Mouse (Mus musculus): ENCODE measurements around the gene Rbpj.
A peak's percentile ranks its signal among the peaks of the same experiment; 100 is the strongest.

The Rbpj gene

DNA sequence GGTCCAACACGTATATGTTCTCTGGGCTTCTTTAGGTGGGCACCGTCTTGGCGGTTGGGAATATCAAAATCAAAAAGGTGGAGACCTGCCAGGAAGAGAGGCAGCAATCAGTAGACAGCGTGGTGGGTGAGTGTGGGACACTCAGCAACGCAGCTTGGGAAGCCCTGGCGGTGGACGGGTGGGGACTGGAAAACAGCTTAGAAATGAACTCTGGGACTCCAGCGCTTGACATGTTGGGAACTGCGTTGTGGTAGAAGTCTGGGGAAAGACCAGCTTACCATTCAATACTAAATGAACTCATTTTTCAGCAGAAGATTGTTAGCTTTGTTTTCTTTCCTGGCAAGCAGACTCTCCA lies 3.8 kb downstream of the Rbpj start:
- no peak for DNase-seq

DNA sequence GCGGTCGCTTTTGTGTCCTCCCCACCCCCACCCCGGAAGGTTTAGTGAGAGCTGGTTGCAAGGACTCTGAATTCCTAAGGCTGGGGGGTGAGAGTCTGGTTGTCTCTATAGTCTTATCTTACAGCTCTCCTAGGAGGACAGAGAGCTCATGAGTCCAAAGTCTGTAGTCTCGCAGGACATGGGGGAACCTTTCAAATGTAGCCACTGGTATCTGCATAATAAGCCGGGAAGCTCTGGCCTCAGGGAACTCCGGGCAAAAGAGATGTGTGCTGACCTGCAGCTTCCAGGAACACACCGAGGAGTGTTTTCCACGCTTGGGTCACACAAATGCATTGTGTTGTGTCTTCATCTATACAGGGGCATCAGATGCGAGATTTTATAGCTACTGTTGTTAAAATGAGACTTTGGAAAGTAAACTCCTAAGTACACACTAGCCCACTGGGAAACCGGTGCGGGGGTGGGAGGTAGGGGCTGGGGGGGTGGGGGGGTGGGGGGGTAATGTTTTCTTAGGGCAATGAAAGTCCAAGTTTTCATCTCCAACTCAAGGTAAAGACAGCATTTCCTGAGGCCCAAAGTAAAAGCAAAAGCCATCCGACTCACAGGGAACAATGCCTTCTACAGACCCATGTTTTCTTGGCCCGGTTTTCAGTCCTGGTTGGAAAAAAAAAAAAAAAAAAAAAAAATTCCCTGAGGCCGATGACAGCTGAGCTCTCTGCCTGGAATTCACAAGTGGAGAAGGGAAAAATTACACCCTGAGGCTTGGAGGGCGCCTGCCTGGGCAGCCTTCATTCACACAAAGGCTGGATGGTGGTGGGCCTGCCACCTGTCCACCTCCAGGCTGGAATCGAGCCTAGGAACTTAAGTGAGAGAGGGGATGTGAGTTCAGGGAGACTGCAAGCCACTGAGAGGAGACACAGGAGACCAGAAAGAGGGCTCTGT lies 4.5 kb downstream of the Rbpj start:
- DNase-seq = no peak

DNA sequence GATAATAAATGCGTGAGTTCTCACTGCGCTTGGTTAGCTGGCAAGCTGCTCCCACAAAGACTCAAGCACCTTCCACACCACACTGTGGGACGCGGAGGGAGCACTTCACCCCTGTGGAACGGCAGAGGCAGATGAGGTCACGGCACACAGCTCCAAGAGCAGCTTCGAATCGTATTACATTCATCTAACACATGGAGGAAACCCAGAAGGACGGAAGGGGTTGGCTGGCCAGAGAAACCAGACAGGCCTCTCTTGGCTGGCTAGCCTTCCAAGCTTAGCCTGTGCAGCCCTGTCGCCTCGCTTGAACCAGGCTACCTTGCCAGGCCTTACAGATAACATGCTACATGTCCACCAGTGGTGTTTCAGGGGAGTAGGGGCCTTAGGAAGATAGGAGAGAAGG lies 6.5 kb downstream of the Rbpj start:
- DNase-seq = no peak

DNA sequence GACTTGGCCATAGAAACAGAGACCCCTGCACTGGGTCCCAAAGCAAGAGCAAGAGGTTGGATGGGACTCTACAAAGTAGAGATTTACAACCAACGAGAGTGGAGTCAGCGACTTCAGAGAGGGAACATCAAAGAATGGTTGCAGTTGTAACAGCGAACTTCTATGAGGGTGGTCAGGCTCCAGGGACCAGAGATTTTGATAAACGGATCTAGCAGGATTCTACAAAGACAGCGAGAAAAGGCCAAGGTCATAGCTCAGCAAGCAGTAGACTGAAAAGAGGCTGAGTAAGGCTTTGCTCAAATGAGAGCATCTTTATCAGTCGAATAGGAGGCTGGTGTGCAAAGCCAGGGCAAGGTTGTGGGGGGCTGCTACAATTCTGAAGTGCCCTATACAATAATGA lies 13.2 kb downstream of the Rbpj start:
- DNase-seq = no peak

DNA sequence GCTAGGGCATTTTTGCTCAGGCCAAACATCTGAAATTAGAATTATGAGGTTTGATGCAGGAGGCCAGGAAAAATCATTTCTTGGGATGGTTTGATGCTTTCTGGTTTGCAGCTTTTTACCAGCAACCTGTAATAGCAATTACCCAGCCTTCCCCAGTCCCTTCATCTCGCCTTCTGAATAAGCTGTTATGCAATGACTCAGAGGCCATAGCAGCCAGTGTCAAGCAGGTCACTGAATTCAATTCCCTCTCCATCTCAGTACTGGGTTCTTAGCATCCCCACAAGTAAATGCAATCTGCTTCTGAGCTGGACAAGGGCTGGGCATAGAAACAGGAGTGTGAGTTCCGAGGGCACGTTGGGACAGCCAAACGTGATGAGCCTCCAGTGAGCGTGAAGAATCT lies 13.9 kb downstream of the Rbpj start:
- no peak for DNase-seq

DNA sequence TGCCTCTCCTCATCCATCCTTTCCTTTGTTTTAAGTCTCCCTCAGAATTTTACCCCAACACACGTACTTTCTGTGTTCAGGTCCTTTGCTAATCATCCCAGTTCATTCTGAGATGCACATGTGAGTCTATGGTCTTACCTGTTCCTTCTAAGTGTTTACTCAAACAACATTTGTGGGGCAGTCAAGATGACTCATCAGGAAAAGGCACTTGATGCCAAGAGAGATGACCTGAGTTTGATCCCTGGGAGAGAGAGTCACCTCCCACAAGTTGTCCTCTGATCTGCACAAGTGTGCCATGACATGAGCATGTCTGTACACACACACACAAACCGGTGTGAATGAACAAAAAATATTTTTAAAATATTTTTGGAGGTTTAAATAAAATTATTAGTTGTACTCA lies 15.1 kb downstream of the Rbpj start:
- DNase-seq = no peak

DNA sequence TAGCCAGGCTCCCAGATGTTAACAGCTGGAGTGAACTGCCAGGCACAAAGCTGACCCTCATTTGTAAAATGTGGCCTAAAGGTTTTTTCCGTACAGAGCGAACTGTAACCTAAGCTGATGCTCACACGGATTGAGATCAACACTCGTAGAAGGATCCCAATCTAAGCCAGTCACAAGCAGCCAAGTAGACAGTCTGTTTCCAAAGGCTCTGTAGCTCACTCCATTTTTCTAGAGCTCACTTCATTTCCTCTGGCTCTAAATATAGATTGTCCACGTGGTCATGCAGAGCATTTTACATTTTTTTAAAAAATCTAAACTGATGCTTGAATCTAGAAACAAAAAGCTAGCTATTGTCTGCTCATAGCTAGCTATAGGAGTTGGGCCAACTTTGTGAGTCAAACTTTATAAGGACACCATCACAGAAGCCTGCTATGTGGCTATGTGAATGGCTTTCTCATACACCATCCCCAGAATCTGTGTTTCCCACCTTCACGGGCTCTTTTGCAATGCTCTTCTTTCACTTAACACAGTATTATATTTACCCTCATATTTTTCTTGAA lies 19.2 kb downstream of the Rbpj start:
- no peak for DNase-seq

DNA sequence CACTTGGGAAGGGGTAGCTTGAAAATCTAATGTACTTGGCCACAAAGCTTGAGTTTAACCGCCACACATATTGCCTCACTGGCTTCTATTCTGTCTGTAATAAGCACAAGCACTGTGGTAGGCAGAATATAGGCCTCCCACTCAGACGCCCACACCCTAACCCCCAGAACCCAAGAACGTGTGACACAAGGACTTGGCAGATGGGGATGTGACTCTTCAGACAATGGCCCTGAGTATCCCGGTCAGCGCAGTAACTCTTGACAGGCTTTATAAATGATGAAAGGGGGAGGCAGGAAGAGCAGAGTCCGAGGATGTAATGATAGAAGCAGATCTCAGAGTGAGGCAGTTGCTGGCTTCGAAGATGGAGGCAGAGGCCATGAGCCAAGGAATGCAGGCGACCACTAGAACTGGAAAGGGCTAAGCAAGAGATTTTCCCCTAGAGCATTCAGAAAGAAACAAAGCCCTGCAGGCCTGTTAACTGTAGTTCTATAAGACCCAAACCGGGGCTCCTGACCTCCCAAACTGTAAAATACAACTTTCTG lies 20.1 kb downstream of the Rbpj start:
- no peak for DNase-seq

DNA sequence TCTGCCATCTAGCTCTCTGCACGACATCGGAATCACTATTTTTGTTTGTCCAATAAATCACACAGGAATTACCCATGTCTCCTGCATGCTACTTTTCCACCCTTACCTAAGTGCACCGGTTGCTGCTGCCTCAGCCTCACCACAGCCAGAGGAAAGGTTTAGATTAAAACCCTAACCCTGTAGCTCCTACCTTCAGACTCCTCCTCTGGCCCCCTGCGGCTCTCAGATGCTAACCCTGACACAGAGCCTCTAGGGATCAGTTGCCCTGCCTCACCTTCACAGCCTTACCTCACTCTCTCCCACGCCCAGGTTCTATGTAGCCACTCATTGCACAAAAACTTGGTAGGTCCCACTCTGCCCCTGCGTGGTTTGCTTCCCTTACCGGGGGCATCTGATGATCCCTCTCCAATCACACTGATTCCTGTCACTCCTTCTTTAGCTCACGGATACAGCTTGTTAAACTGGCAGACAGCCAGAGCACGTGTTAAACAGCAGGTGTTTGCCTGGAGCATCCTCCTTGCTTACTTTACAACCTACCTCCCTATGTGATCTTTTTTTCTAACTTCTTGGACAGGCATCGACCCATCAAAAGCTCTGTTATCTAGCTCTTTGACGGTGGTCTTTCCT lies 21.1 kb downstream of the Rbpj start:
- no peak for DNase-seq

DNA sequence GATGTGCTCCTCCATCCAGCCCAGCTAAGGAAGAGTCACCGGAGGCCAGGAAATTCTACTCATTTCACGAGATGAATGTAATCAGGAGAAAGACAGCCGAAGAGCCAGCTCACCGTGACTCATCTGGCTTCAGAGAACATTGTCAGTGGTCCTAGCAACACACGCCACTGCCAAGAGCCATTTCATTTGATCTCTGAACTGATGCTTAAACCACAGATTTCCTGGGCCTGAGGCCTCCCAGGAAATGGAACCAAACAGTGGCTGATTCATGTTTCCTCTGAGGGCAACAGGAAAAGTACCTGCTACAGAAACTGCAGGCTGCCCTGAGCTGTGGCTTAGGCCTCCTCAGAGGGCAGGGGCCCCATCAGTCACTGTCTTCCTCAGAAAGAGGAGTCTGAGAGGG lies 24.7 kb downstream of the Rbpj start:
- DNase-seq = no peak

DNA sequence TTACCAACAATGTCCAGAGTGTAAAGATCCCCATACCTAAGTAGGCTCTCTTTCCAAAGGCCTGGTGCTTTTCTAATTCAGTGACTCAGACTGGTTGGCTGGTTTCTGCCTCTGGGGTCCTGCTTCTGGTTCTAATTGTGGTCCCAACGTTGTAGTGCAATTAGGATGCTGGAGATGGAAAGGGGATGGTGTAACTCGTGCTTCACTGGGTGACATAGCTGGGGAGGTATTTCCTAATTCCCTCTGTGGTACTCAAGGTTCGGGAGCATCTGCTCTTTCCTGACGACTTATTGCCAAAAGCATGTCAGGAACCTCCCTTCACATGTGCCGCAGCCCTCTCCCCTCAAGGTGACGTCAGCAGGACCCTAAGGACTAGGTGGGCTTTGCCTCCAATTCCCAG lies 27.8 kb downstream of the Rbpj start:
- no peak for DNase-seq

DNA sequence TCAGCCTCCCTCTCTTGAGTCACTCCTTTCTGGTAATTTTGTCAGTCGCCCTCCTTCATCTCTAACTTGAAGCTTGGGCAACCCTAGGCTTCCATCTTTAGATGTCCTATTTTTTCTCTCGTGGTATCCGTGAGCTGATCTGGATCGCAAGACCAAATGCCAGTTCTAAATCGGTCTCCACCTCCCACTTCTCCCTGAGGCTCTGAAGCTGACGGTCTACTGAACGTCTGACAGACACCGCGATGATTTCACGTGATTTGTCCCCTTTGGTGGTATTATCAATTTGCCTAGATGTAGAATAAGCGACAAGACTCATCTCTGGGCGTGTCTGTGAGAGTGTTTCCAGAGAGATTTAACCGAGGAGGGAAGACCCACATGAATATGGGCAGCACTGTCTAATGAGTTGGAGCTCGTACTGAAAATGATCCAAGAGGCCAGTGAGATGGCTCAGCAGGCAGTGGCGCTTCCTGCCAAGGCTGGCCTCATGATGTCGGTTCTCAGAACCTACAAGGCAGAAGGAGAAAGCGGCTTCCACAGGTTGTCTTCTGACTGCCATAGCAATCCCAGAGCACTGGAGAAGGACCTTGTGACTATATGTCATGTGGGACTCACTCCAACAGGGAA lies 28.7 kb downstream of the Rbpj start:
- peak; percentile 38 for DNase-seq

DNA sequence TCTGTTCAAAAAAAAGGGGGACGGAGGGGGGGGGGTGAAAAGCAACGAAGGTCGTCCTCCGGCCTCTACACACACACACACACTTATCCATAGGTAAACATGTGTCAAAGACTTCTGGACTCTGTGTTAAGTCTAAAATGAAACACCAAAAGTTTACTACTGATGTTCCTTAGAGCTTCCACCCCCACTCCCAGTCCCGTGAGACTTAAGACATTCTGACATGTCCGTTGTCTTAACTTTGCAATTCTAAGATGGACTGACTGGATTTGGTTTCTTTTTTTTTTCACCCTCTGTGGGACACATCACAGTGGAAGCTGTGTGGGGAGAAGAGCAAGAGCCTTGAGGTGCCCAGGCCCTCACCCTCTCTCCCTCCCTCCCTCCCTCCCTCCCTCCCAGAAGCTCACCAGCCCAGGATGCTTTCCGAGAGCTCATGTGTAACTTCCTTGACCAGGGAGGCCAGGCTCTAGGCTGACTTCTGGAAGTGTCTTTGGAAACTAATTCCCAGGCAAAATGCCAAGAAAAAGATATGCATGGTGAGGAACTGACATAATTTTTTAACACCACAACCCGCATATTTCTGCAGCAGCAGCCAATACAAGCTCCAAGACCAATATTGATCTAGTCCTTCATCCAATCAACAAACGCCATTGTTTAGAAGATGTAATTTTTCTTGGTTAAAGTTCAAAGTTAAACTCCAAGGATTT lies 31.0 kb downstream of the Rbpj start:
- DNase-seq = no peak

DNA sequence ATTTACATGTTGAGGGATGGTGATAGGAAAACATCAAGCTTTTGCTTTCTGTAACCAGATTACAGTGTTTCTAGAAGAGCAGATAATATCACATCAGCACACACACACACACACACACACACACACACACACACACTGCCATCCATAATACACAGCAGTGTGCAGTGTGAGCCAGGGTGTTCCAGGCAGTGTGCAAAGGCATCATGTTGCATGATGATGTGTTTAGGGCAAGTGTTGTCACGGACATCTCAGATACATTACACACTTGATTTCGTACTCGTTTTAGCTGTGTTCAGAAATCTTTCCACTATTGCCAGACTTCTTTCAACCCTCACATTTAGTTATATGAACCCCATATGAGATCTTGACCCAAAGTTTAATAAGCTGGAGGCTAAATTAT lies 33.6 kb downstream of the Rbpj start:
- no peak for DNase-seq

DNA sequence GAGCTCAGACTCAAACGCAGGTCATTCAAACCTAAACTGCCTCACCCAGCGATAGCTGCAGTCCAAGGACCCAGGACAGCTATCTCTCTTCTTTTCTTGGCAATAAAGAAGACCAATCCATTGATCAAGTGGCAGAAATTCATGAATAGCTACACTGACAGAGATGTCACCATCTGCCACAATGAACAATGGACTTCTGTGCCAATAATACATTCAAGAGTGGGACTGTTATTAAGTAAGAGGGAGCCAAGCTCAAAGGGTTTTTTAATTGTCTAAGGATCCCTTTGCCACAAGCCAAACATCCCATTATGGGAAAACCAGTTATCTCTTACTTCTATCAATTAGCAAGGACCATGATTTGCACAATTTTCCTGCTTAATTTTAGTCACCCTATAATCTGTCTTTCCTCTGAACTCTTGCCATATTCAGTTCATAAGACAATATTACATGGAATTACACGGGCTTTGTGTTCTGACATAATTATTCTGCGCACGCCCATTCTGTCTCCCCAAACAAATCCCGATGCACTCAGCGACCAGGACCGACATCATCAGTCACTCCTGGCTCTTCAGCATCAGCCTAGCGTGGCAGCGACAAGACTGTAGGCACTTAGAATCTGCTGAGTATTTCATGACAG lies 34.7 kb downstream of the Rbpj start:
- no peak for DNase-seq

DNA sequence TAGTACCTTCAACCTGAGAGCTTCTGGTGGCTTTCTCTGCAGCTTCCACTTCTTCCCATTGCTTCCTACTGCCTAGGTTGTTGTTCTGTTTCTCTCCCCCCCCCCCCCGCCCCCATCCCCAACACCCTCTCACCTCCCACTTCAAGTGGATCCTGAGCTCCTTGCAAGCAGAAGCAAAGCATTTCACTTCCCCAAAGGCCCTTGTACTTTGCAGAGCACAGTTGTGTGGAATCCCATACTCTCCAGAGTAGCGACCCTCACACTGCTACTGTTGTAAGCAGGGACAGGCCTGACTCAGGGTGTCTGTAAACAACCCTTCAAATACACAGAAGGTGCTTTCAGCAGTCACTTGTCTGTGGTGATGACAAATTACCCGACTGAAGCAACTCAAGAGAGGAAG lies 37.3 kb downstream of the Rbpj start:
- DNase-seq = no peak

DNA sequence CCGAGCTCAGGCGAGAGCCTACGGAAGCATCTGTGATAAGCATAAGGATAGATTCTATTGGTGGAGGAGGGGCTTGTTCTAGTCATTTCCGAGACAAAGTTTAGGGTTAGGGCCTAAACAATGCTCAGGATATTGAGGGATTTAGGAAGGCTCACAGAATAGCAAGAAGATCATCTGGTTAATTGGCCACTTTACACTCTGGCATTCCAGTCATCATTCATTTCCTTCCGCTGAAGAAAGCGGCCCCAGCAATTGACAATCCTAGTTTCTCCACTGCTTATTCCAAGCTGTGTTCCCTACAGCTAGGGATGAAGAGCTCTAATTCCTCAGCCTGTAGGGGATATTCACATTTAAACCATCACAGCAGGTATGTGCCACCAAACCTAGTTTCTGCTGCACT lies 39.8 kb downstream of the Rbpj start:
- no peak for DNase-seq

DNA sequence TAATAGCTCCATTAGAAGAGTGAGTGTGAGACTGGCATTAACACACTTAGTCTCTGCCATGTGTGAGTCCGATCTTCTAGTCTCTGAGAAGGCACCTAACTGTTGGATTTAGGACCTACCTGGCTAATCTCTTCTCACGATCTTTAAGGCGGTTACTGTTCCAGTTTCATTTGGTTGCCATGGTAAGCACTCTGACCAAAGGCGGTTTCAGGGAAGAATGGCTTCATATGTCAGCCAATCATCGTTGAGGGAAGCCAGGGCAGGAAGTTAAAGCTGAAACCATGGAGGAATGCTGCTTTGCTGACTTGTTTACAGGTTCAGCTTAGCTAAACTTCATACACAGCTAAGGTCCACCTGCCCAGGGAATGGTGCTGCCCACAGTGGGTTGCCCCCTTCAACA lies 41.4 kb downstream of the Rbpj start:
- no peak for DNase-seq

DNA sequence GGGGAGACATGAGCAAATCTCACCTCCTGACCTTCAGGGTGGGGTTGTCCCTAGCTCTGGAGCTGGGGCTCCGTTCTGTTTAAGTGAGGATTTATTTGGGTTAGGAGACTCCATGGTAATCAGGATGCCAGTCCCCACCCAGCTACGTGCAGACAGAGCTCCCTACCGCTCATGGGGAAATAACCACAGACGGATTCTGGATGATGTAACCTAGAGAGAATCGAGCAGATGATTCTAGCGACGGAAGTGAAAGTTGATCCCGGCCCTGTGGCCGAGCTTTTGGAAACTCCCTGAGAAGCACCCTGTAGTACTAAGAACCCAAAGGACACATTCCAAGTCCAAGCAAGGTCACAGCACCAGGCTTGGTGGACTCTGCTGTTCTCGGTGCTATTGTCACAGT lies 43.5 kb downstream of the Rbpj start:
- no peak for DNase-seq

DNA sequence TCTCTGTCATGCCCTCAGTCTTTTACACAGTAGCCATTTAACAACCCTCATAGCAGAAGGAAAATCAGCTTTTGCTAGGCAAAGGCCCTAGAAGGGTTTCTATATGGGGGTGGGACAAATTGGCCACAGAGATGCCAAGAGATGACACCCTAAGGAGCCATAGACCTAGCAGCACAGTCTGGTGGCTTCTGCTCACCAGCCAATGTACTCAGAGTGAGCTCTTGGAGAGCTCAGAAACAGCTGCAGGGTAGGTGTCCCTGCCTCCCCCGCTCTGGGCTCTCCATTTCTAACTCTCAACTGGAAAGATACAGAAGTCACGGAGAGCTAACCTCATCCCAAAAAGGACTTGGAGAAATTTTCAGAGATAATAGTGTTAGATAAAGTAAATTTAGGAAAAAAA lies 44.0 kb downstream of the Rbpj start:
- DNase-seq = no peak

DNA sequence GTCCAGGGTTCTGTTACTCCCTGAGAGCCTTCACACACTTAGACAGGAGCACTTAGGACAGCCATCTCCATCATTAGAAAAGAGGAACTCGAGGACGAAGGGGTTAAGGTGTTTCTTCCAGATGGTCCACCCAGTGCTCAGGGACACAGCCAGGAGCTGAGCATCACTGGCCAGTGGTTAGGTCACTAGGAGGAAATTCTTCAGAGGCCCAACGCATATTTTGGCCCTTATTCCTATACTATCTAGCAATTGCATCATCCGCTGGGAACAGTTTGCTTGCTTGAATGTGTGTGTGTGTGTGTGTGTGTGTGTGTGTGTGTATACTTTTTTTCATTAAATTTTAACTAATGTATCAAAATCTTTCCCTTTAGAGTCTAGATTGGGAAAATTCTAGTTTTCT lies 45.5 kb downstream of the Rbpj start:
- DNase-seq = no peak

DNA sequence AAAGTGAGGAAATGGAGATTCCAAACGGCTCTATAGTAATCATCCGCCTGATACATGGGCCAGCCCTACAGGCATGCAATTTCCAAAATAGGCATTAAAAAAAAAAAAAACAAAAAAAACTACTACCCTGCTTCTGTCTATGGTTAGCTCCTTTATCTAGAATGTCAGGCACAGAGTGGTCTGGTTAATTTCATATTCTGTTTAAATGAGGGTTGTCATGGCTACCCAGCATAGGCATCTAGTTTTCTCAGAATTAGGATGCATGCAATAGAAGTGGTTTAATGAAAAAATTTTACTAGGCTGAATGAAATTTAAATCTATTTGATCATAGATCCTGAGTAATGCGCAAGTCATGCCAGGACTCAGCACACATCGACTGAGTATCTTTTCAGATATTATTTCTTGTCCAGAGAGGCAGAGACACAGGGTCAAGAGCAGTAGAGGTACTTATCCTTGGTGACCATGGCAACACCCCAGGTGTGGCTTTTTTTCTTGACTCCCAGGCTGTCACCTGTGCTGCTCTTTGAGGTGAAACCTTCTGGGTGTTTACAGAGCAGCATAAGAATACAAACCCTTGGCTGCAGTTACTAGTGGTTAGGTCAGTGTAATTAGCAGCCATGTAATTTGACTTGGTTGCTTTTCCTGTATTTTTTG lies 49.1 kb downstream of the Rbpj start:
- no peak for DNase-seq
